Mouse (Mus musculus) midbrain, postnatal 0 days (tissue): ENCODE measurements around the gene Map2k6. TPM values are rescaled to one million over a fixed set of nuclear protein-coding genes. Genes with fewer than 3 reads are reported as not detected.

ENCODE experiments used
- ATAC-seq: fragments of 200-750 bp; cut with Nextera tagmentation; 2 replicates; pipeline ENCODE4 v1.8.0; 2017; ENCODE audit warnings: moderate number of reproducible peaks, mild to moderate bottlenecking, moderate TSS enrichment, moderate library complexity; ENCODE audit not compliant: low FRiP score
- DNase-seq: peaks from one replicate; pipeline ENCODE4 v3.0.0-alpha.2; 2015; ENCODE audit warnings: low spot score
- H3K27ac ChIP-seq: fragments of 300-500 bp; sonication (generic); 2 replicates; pipeline ENCODE4 v1.5.1; 2014; ENCODE audit warnings: low read depth, mild to moderate bottlenecking, low read length, mixed read lengths
- H3K27me3 ChIP-seq: fragments of 300-500 bp; sonication (generic); 2 replicates; pipeline ENCODE4 v1.6.1; 2014; ENCODE audit warnings: low read length, control low read depth, mixed read lengths; ENCODE audit not compliant: insufficient read depth
- H3K36me3 ChIP-seq: fragments of 300-500 bp; sonication (generic); 2 replicates; pipeline ENCODE4 v1.6.1; 2014; ENCODE audit warnings: low read length, control low read depth, mixed read lengths; ENCODE audit not compliant: insufficient read depth
- H3K4me1 ChIP-seq: fragments of 300-500 bp; sonication (generic); 2 replicates; pipeline ENCODE4 v1.6.1; 2014; ENCODE audit warnings: mild to moderate bottlenecking, control low read depth, antibody characterized with exemption, low read length, mixed read lengths; ENCODE audit not compliant: insufficient read depth
- H3K4me2 ChIP-seq: fragments of 300-500 bp; sonication (generic); 2 replicates; pipeline ENCODE4 v1.6.1; 2014; ENCODE audit warnings: low read depth, mild to moderate bottlenecking, low read length, mixed read lengths; ENCODE audit not compliant: poor library complexity, severe bottlenecking
- H3K4me3 ChIP-seq: fragments of 300-500 bp; sonication (generic); 2 replicates; pipeline ENCODE4 v1.5.1; 2014; ENCODE audit warnings: low read depth, mild to moderate bottlenecking, low read length, moderate library complexity
- H3K9ac ChIP-seq: fragments of 300-500 bp; sonication (generic); replicated peaks from 2 replicates; pipeline ENCODE4 v1.6.1; 2014; ENCODE audit warnings: mild to moderate bottlenecking, low read length, moderate library complexity, mixed read lengths; ENCODE audit not compliant: poor library complexity, severe bottlenecking
- H3K9me3 ChIP-seq: fragments of 300-500 bp; sonication (generic); 2 replicates; pipeline ENCODE4 v1.6.1; 2016; ENCODE audit warnings: low read length, control low read depth
- CTCF ChIP-seq: IDR thresholded peaks from 2 replicates; pipeline ENCODE4 v1.5.1; 2016; ENCODE audit warnings: antibody characterized with exemption, mild to moderate bottlenecking
- WGBS: fragments of 180-500 bp; shearing (Covaris S2); extraction: QIAGEN DNeasy Blood & Tissue Kit; methylation state at CpG from one replicate; pipeline ENCODE4 v1.1.7; 2014; 5-methylcytosine and 5-hydroxymethylcytosine counted together
- polyA plus RNA-seq: library from polyadenylated mRNA; unstranded; fragments of >200 nt; fragmentation: Nextera tagmentation; extraction: Ambion mirVana; gene quantifications from 2 replicates; pipeline ENCODE4 v1.2.1, GENCODE M21; 2015
- total RNA-seq: library from RNA; depleted of rRNA; stranded (reverse); fragments of >200 nt; gene quantifications from 2 replicates; pipeline ENCODE4 v1.2.3, GENCODE M21; 2014

The Map2k6 gene
- total and polyA plus RNA-seq, 2 experiments from 2014 or later: 10.6 to 12.3 TPM

DNA sequence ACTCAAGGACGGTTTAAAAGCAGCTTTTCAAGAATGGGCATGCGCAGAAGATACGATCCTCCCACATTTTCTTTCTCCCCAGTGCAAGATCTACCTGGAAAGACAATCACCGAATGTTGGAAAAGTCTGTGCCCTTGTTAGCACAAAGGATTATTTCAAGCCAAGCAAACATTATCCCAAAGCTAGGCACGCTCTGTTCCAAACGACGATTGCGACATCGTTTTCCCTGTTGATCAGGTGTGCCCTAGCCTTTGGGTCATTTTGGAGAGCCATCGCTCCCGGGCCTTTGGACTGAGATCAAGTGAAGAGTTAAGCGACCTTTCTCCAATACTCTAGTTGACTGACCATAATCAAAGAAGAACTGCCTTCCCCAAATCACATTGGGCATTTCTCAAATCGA, 31.3 kb upstream of the Map2k6 start:
- H3K9me3 ChIP-seq: no peaks in the 10 kb centered on the region
- H3K36me3 ChIP-seq: no peaks in the 10 kb centered on the region
- ATAC-seq (no peak), DNase-seq (no peak)
- H3K27ac ChIP-seq: no peak overlapping the region
- TF ChIP-seq CTCF: no peak
- H3K27me3 ChIP-seq: no peaks in the 10 kb centered on the region
- H3K4me2 ChIP-seq: no peak overlapping the region
- 93% methylated on average over 13 of the region's 13 CpGs for WGBS
- H3K4me1 ChIP-seq: no peaks in the 10 kb centered on the region
- no peak overlapping the region for H3K4me3 ChIP-seq
- no peak overlapping the region for H3K9ac ChIP-seq

DNA sequence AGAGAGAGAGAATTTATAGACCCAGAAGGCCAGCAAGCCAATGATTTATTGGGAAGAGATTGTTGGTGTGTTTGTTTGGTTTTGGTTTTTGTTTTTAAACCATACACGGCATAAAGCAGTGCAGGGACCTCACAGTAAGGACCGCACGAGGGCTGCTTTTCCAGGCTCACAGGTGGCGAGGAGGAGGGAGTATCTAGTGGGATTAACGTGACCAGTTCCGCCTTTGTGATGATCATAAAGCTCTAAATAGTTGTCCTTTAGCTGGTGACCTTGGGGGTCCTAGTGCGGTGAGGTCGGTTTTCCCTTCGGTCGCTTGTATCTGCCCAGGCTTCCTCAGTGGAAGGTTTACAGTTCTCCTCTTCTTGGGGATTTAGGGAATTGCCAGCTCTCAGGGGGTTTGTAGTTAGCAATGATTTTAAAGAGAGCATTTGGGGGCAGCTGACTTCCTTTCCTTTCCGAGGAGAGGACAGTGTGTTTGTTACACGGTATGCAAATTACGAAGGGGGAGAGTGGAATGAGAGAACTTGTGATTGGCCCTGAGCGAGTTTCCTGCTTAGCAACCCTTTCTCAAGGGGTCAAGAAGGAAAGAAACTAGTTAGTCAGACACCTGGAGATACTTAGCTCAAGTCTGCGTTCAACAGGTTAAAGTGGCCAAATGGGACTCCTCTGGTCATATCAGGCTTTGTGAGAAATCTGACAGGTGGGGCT, 29.5 kb upstream of the Map2k6 start:
- H3K27me3 ChIP-seq: no peaks in the 10 kb centered on the region
- H3K27ac ChIP-seq: no peak overlapping the region
- 34% methylated on average over 15 of the region's 15 CpGs for WGBS
- DNase-seq: no peak
- H3K36me3 ChIP-seq: no peaks in the 10 kb centered on the region
- no peak overlapping the region for H3K4me2 ChIP-seq
- H3K4me3 ChIP-seq: no peak overlapping the region
- TF ChIP-seq CTCF: no peak
- no peak overlapping the region for H3K9ac ChIP-seq
- no peak for ATAC-seq
- no peaks in the 10 kb centered on the region for H3K9me3 ChIP-seq
- no peaks in the 10 kb centered on the region for H3K4me1 ChIP-seq

DNA sequence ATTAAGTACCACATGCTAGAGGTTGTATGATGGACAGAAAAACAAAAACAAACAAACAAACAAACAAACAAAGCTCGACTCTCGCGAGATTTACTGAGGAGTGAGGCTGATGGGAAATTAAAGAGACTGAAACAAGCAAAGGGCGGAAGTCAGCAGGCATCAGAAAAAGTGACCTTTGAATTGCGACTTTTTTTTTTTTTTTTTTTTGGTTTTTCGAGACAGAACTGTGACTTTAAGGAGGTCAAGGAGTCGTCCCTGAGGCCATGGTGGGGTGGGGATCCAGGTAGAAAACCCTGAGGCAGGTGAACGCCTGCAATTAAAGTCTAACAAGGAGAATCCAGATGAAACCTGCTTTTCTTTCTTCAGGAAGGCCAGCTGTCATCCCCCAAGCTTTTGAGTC, 27.1 kb upstream of the Map2k6 start:
- no peaks in the 10 kb centered on the region for H3K4me1 ChIP-seq
- DNase-seq: no peak
- H3K27me3 ChIP-seq: no peaks in the 10 kb centered on the region
- no peak for ATAC-seq
- WGBS: 69% methylated on average over 8 of the region's 8 CpGs
- H3K9ac ChIP-seq: no peak overlapping the region
- no peak overlapping the region for H3K4me2 ChIP-seq
- no peak overlapping the region for H3K27ac ChIP-seq
- no peak overlapping the region for H3K4me3 ChIP-seq
- no peak for TF ChIP-seq CTCF
- no peaks in the 10 kb centered on the region for H3K36me3 ChIP-seq
- no peaks in the 10 kb centered on the region for H3K9me3 ChIP-seq

DNA sequence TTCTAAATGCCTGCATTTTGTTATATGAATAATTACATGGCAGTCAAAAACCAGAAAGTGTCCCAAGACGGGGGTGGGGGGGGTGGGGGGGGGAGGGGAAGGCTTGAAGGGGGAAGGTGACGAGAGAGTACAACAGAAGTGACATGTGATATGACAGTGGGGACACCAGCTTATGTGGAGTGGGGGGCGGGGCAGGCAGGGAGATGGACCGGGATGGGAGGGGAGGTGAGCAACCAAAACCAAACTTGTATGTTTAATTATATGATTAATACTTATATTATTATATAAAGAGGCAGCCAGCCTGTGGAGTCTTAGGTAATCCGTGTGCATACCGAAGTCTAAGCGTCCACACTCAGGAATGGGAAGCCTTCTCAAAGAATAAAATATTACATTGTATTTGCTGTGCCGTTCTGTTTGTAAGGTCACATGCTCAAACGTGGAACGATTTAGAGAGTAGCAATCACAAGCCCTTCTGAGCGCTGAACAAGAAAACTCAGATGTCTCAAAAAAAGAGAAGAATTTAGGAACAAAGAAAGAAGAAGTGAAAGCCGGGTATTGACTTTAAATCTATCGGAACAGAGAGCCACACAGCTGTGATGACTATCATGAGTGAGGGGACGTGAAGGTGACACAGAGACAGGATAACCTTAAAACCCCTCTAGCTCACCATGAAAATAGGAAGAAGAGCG, 26.5 kb upstream of the Map2k6 start:
- no peak overlapping the region for H3K4me2 ChIP-seq
- no peaks in the 10 kb centered on the region for H3K9me3 ChIP-seq
- H3K4me3 ChIP-seq: no peak overlapping the region
- H3K4me1 ChIP-seq: no peaks in the 10 kb centered on the region
- 84% methylated on average over 13 of the region's 15 CpGs for WGBS
- no peaks in the 10 kb centered on the region for H3K36me3 ChIP-seq
- no peak for TF ChIP-seq CTCF
- ATAC-seq (no peak), DNase-seq (no peak)
- H3K27ac ChIP-seq: no peak overlapping the region
- H3K9ac ChIP-seq: no peak overlapping the region
- H3K27me3 ChIP-seq: no peaks in the 10 kb centered on the region

DNA sequence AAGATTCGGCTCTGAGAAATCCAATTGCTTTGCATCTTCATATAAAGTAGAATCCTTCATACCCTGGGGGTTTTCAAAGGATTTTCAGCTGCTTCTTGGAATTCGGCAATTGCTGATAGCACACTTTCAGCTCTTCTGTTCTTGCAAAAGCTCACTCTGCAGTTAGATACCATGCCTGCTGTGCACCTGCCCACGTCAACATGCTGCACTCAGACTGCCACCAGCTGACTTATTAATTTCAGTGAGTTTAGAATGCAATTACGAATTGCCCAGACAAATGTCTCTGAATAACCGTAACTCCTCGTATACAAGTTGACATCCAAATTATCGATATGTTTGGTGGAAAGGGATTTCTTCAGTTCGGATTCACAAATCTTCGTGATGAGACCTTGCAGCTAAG, 24.9 kb upstream of the Map2k6 start:
- H3K27ac ChIP-seq: no peak overlapping the region
- WGBS: 67% methylated on average over 9 of the region's 9 CpGs
- no peaks in the 10 kb centered on the region for H3K9me3 ChIP-seq
- no peak for ATAC-seq
- DNase-seq: no peak
- no peak overlapping the region for H3K4me2 ChIP-seq
- H3K27me3 ChIP-seq: no peaks in the 10 kb centered on the region
- no peak overlapping the region for H3K9ac ChIP-seq
- no peaks in the 10 kb centered on the region for H3K36me3 ChIP-seq
- no peak for TF ChIP-seq CTCF
- H3K4me1 ChIP-seq: no peaks in the 10 kb centered on the region
- H3K4me3 ChIP-seq: no peak overlapping the region

DNA sequence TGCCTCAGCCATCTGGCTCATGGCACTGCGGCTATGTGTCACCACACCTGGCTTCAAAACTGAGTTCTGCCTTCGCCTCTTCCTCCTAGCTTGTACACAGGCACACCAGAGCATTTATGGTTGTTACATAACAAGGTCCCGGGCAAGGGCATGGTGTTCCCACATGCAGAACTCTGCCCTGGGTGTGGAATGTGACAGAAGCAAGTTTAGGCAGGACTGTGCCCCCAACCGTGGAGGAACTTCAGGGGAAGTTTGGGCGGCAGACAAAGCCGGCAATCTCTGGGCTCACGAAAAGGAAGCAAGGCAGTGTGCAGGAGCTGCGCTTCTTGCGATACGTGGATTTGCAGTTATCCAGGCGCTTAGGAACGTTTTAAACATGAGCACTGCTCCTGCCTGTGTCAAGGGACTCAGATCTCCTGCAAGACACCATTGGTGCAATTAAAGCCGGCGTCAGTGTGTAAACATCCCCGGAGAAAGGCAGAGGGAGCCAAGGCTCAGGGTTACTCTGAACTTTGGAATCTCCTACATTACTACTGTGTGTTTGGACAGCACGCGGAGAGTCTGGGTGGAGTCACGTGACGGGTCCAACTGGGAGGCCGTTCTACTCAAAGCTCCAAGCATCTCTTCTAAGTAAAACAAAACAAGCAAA, 19.1 kb upstream of the Map2k6 start:
- peak; percentile 44 for DNase-seq
- Histone ChIP-seq H3K4me3 (peak overlapping the region; percentile 24), H3K27ac (no peak overlapping the region), H3K9me3 (no peaks in the 10 kb centered on the region), H3K4me2 (peak overlapping the region; percentile 63), H3K36me3 (no peaks in the 10 kb centered on the region), H3K9ac (no peak overlapping the region; the same call in 1 of the 2 replicates), H3K27me3 (no peaks in the 10 kb centered on the region), H3K4me1 (0 out of 2 replicates have a peak, but pooled peaks cover 2% of the 10 kb centered on the region)
- peak; percentile 40 for TF ChIP-seq CTCF
- ATAC-seq: no peak
- WGBS: 13% methylated on average over 20 of the region's 20 CpGs
